Mouse (Mus musculus) MEL (cell line): ENCODE measurements around the gene Vav2.

Source experiments
- BHLHE40 ChIP-seq: IDR thresholded peaks from 2 replicates; pipeline ENCODE4 v1.6.1; 2012; ENCODE audit warnings: low read depth, mild to moderate bottlenecking, inconsistent platforms, low read length, improper control_type of control experiment, borderline replicate concordance
- CHD2 ChIP-seq: IDR thresholded peaks from 2 replicates; pipeline ENCODE4 v1.6.1; 2011; ENCODE audit warnings: low read length, improper control_type of control experiment
- CTCF ChIP-seq, 3 experiments: IDR thresholded peaks in 2 of 3; conservative IDR thresholded peaks in 1 of 3; 2 replicates each; pipeline ENCODE4 v1.5.1; 2011 to 2012; ENCODE audit warnings: low read length in 3 of 3, low read depth in 2 of 3, mild to moderate bottlenecking in 2 of 3, improper control_type of control experiment in 1 of 3, inconsistent platforms in 1 of 3, mixed read lengths in 1 of 3, moderate library complexity in 1 of 3; ENCODE audit not compliant: control insufficient read depth in 1 of 3, insufficient read depth in 1 of 3, poor library complexity in 1 of 3, severe bottlenecking in 1 of 3
- MEF2A ChIP-seq: IDR thresholded peaks from 2 replicates; pipeline ENCODE4 v1.6.1; 2014; ENCODE audit warnings: low read depth, mild to moderate bottlenecking, inconsistent platforms, low read length, improper control_type of control experiment; ENCODE audit not compliant: poor library complexity, insufficient replicate concordance, severe bottlenecking; ENCODE audit errors: extremely low read depth
- MYB ChIP-seq: IDR thresholded peaks from 2 replicates; pipeline ENCODE4 v1.6.1; 2011; ENCODE audit warnings: mild to moderate bottlenecking, low read depth, low read length, improper control_type of control experiment
- RAD21 ChIP-seq: IDR thresholded peaks from 2 replicates; pipeline ENCODE4 v1.6.1; 2011; ENCODE audit warnings: mild to moderate bottlenecking, low read depth, low read length, improper control_type of control experiment

DNA sequence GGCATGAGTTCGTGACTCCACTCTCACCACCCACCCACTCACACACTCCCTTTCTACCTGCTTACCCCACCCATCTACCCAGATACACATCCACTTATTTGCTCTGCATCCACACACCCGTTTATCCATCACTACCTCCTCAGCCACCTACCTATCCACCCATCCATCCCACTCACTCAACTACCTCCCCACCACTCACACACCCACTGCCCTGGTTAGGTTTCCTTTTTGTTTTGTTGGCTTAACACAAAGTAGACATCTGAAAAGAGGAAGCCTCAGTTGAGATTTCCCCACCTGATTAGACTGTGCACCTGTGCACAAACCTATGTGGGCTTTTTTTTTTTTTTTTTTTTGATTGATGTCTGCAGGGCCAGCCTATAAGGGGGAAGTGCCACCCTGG is 5.8 kb upstream of the Vav2 start:
- TF ChIP-seq CTCF (IDR thresholded peaks at IDR 0.05 in 2 of 3, conservative IDR thresholded peaks at IDR 0.05 in 1 of 3; ENCODE audit: control insufficient read depth in 1 of 3, insufficient read depth in 1 of 3, low read depth in 2 of 3, low read length in 3 of 3, poor library complexity in 1 of 3, severe bottlenecking in 1 of 3), result no peak
- no peak for TF ChIP-seq RAD21
- no peak for TF ChIP-seq CHD2
- no peak for TF ChIP-seq MYB
- no peak for TF ChIP-seq BHLHE40
- no peak for TF ChIP-seq MEF2A
